Mouse (Mus musculus): ENCODE measurements around the gene Speer4a.
"Not testable (repeated sequence)": the region's sequence is repeated elsewhere in the genome, so short reads cannot be mapped to it uniquely, and the experiment has no call there.

The Speer4a gene

DNA sequence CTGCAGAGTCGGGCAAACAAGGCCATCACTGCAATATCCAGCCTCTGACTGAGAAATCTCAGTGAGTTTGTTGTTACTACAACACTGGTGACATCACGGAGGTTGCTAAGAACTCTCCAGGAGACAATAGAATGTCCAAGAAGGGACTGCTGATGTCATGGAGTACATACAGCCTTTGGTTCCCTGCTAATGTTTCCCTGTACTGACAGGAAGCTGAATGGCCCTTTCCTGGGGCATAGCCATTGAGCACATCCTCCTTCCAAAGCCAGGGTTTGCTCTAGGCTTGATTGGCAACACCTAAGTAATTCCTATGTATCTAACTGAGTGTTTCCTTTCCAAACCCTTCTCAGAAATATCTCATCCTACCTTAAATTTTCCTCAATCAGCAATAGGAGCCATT lies at the start of gene Speer4a:
Speer4a (minus strand) TSS at position 101 of the 400 bp plus-strand sequence.
- DNase-seq (ENCODE audit: low spot score in 2 of 2), result not testable (repeated sequence)

DNA sequence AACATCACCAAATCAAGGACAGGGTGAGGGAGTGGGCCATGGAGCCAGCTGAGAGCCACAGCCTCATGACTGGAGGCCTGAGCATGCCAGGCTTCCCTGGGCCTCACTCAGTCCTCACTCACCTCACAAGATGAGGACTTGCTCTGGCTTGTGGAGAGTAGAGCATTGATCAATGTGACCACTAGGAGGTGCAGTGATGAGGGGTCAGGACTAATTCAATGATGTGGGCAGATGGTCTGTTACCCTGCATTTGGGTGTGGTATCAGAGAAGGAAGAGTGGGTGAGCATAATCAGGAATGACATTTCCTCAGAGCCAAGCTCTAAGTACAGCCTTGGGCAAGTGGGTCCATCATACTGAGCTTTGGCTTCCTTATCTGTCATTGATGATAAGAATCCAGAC lies 39.7 kb upstream of the Speer4a start:
- DNase-seq (ENCODE audit: low spot score in 2 of 2), result not testable (repeated sequence)

DNA sequence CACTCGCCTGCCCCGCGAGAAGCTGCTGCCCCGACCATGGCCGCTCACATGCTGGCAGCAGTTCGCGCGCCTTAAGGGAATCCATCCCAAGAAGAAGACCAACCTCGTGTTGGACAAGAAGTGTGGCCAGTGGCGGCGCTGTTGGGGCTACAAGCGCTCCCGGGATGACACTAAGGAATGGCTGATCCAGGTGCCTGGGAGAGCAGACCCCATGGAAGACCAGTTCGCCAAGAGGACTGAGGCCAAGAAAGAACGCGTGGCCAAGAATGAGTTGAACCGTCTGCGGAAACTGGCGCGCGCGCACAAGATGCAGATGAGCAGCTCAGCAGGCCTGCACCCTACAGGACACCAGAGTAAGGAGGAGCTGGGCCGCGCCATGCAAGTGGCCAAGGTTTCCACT lies 31.4 kb upstream of the Speer4a start:
- DNase-seq (ENCODE audit: low spot score in 2 of 2), result no peak

DNA sequence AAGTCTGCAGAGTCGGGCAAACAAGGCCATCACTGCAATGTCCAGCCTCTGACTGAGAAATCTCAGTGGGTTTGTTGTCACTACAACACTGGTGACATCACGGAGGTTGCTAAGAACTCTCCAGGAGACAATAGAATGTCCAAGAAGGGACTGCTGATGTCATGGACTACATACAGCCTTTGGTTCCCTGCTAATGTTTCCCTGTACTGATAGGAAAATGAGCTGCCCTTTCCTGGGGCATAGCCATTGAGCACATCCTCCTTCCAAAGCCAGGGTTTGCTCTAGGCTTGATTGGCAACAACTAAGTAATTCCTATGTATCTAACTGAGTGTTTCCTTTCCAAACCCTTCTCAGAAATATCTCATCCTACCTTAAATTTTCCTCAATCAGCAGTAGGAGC lies 19.1 kb upstream of the Speer4a start, which contains the start of gene Gm7347:
Gm7347 (minus strand) TSS at position 101 of the 400 bp plus-strand sequence.
- DNase-seq (ENCODE audit: low spot score in 2 of 2), result not testable (repeated sequence)

DNA sequence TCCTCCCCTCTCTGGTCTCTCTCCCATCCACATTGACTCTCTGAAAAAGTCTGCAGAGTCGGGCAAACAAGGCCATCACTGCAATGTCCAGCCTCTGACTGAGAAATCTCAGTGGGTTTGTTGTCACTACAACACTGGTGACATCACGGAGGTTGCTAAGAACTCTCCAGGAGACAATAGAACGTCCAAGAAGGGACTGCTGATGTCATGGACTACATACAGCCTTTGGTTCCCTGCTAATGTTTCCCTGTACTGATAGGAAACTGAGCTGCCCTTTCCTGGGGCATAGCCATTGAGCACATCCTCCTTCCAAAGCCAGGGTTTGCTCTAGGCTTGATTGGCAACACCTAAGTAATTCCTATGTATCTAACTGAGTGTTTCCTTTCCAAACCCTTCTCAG lies 16.5 kb downstream of the Speer4a start, which contains the start of gene Gm5862:
Gm5862 (minus strand) TSS at position 101 of the 400 bp plus-strand sequence.
- not testable (repeated sequence) for DNase-seq (ENCODE audit: low spot score in 2 of 2)

DNA sequence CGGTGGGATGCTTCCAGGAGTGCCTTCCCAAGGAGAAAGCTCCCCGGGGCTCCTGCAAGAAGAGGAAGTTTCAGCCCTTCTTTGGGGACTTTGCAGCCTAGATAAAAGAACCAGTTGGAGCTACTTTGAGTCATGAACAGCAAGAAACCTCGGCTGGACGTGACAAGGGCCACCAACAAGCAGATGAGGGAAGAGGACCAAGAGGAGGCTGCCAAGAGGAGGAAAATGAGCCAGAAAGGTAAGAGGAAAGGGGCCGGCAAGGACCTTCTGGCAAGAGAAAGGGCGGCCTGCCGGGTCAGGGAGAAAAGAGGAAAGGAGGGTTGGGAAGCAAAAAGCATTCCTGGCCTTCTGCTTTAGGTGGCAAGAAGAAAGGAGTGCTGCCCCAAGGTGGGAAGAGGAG lies 31.7 kb downstream of the Speer4a start:
- DNase-seq (ENCODE audit: low spot score in 2 of 2), result not testable (repeated sequence)

DNA sequence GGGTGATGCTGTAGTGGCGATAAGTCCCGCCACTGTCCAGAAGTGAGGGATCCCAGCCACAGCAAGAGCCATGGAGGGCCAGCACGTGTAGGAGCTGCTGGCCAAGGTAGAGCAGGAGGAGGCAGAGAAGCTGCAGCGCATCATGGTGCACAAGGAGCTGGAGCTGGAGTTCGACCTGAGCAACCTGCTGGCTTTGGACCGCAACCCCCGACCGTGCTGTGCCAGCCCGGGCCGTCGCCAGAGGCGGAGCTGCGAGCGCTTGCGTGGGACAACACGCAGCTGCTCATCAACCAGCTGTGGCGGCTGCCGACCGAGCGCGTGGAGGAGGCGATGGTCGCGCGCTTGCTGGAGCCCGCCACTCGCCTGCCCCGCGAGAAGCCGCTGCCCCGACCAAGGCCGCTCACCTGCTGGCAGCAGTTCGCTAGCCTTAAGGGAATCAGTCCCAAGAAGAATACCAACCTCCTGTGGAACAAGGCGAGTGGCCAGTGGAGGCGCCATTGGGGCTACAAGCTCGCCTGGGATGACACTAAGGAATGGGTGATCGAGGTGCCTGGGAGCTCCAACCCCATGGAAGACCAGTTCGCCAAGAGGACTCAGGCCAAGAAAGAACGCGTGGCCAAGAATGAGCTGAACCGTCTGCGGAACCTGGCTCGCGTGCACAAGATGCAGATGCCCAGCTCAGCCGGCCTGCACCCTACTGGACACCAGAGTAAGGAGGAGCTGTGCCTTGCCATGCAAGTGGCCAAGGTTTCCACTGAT lies 32.2 kb downstream of the Speer4a start:
- DNase-seq (ENCODE audit: low spot score in 2 of 2), result peak in 1 of 2 experiments; percentile 8

DNA sequence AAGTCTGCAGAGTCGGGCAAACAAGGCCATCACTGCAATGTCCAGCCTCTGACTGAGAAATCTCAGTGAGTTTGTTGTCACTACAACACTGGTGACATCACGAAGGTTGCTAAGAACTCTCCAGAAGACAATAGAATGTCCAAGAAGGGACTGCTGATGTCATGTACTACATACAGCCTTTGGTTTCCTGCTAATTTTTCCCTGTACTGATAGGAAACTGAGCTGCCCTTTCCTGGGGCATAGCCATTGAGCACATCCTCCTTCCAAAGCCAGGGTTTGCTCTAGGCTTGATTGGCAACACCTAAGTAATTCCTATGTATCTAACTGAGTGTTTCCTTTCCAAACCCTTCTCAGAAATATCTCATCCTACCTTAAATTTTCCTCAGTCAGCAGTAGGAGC lies 34.7 kb downstream of the Speer4a start, which contains the start of gene Gm1979:
Gm1979 (minus strand) TSS at position 101 of the 400 bp plus-strand sequence.
- DNase-seq (ENCODE audit: low spot score in 2 of 2), result not testable (repeated sequence)

DNA sequence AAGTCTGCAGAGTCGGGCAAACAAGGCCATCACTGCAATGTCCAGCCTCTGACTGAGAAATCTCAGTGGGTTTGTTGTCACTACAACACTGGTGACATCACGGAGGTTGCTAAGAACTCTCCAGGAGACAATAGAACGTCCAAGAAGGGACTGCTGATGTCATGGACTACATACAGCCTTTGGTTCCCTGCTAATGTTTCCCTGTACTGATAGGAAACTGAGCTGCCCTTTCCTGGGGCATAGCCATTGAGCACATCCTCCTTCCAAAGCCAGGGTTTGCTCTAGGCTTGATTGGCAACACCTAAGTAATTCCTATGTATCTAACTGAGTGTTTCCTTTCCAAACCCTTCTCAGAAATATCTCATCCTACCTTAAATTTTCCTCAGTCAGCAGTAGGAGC lies 50.8 kb downstream of the Speer4a start, which contains the start of gene Gm21698:
Gm21698 (minus strand) TSS at position 101 of the 400 bp plus-strand sequence.
- DNase-seq (ENCODE audit: low spot score in 2 of 2), result not testable (repeated sequence)
